ENCODE assay signal across 9 mouse cellular contexts in genomic region chr7:87110985-87111372, GRCm38 (mm10).
A peak's percentile ranks its signal among the peaks of the same experiment; 100 is the strongest.
DNase-seq lines count a peak whose midpoint lies in the region; ATAC-seq and TF ChIP-seq lines count a peak whose summit lies in the region.
"Had no signal": no experiment of that assay in that cellular context is flagged by ENCODE, and none has a peak within 500 bp of the region (broad histone marks: within the 10 kb centered on the region; RNA-seq: fewer than 3 reads in every experiment).

No protein-coding gene starts in this region.

- no peaks in the 10 kb centered on the region for H3K4me1 ChIP-seq in cerebellum, adult 2 months (ENCODE audit: control insufficient read depth, insufficient read depth, low read length)
- H3K4me1 ChIP-seq in hindbrain, postnatal 0 days (ENCODE audit: insufficient read depth, low read length): no peaks in the 10 kb centered on the region
- H3K4me1 ChIP-seq in neural tube, embryonic 13.5 days (replicated peaks): peaks cover 4% of the 10 kb centered on the region; the same call in 1 of the 2 replicates

- peak; percentile 43 for ATAC-seq in hindbrain, postnatal 0 days
- peak; percentile 69; the same call in 1 of the 2 replicates for ATAC-seq in neural tube, embryonic 13.5 days (ENCODE audit: low read depth)

- peak overlapping the region; percentile 44 for H3K4me2 ChIP-seq in hindbrain, postnatal 0 days (ENCODE audit: low read depth, low read length)
- peak overlapping the region; percentile 45 for H3K4me2 ChIP-seq in neural tube, embryonic 13.5 days

- no peak for TF ChIP-seq POLR2A in cerebellum, adult 2 months (IDR thresholded peaks at IDR 0.05; ENCODE audit: borderline replicate concordance, insufficient read depth, low read length)

- WGBS in cerebellum, adult 2 months: 61% methylated on average over 4 of the region's 4 CpGs
- 51% methylated on average over 4 of the region's 4 CpGs for WGBS in hindbrain, postnatal 0 days
- WGBS in neural tube, embryonic 13.5 days: 60% methylated on average over 4 of the region's 4 CpGs

- TF ChIP-seq CTCF in cerebellum, adult 2 months (IDR thresholded peaks at IDR 0.05; ENCODE audit: borderline replicate concordance, insufficient read depth, low read depth, low read length): no peak
- TF ChIP-seq CTCF in left cerebral cortex, adult 2 months (IDR thresholded peaks at IDR 0.05): no peak
- no peak for TF ChIP-seq CTCF in hindbrain, postnatal 0 days (IDR thresholded peaks at IDR 0.05; ENCODE audit: low read depth)

- no peak overlapping the region for H3K27ac ChIP-seq in cerebellum, adult 2 months (ENCODE audit: insufficient read depth, low read length)
- H3K27ac ChIP-seq in left cerebral cortex, adult 2 months: no peak overlapping the region
- H3K27ac ChIP-seq in hindbrain, postnatal 0 days: no peak overlapping the region
- peak overlapping the region; percentile 70; the same call in 1 of the 2 replicates for H3K27ac ChIP-seq in neural tube, embryonic 13.5 days (replicated peaks)

- H3K9me3 ChIP-seq in hindbrain, postnatal 0 days (ENCODE audit: low read length): no peaks in the 10 kb centered on the region
- H3K9me3 ChIP-seq in neural tube, embryonic 13.5 days: no peaks in the 10 kb centered on the region

- peak overlapping the region; percentile 33; the same call in 1 of the 2 replicates for H3K9ac ChIP-seq in hindbrain, postnatal 0 days (replicated peaks; ENCODE audit: low read length)
- peak overlapping the region; percentile 42 for H3K9ac ChIP-seq in neural tube, embryonic 13.5 days

- H3K27me3 ChIP-seq in cerebellum, adult 2 months (ENCODE audit: control insufficient read depth, insufficient read depth, low read length): no peaks in the 10 kb centered on the region; the same call in 1 of the 2 replicates
- H3K27me3 ChIP-seq in hindbrain, postnatal 0 days (ENCODE audit: insufficient read depth, low read length): no peaks in the 10 kb centered on the region
- no peaks in the 10 kb centered on the region for H3K27me3 ChIP-seq in neural tube, embryonic 13.5 days

- intact Hi-C loops in left cerebral cortex, adult 2 months (cut with DNase I): loop anchor here (1.0 to 10.0 kb wide), 3 partner anchors 166 to 1926 kb away; no protein-coding TSS in a partner anchor

- no peak overlapping the region for H3K4me3 ChIP-seq in cerebellum, adult 2 months (replicated peaks; ENCODE audit: insufficient read depth, low read depth, low read length)
- peak overlapping the region; percentile 34 for H3K4me3 ChIP-seq in left cerebral cortex, adult 2 months
- 0 out of 2 replicates have a peak overlapping the region, but pooled peaks have one; percentile 7 for H3K4me3 ChIP-seq in hindbrain, postnatal 0 days (ENCODE audit: low read length)
- peak overlapping the region; percentile 9; the same call in 1 of the 2 replicates for H3K4me3 ChIP-seq in neural tube, embryonic 13.5 days

- H3K36me3 ChIP-seq in hindbrain, postnatal 0 days (ENCODE audit: insufficient read depth, low read length): no peaks in the 10 kb centered on the region
- H3K36me3 ChIP-seq in neural tube, embryonic 13.5 days: no peaks in the 10 kb centered on the region

- DNase-seq in cerebellum, postnatal 10 days: peak; percentile 7 to 40
- DNase-seq in cerebellum, adult 2 months: no peak
- DNase-seq in left cerebral cortex, adult 2 months (ENCODE audit: extremely low spot score in 1 of 2, low spot score in 2 of 2): no peak
- DNase-seq in left cerebral cortex, adult 8-10 months (ENCODE audit: low spot score in 2 of 2): no peak
- DNase-seq in hindbrain, postnatal 0 days (ENCODE audit: low spot score): no peak
- DNase-seq in thymus, postnatal 14 days: no peak
- DNase-seq in thymus, adult 18-20 months: no peak
- DNase-seq: right cerebral cortex, postnatal 14 days had no signal

Comparison
In these comparisons a context has a peak if more than half of its experiments do, and no peak if none do; other contexts are left out.
1. DNase-seq: peak in cerebellum, postnatal 10 days (2 of 2); none in cerebellum, adult 2 months (0 of 2), left cerebral cortex, adult 2 months (0 of 2), left cerebral cortex, adult 8-10 months (0 of 2), hindbrain, postnatal 0 days (single experiment), thymus, postnatal 14 days (single experiment) and thymus, adult 18-20 months (0 of 2).